Mouse (Mus musculus) stomach, postnatal 0 days (tissue): ENCODE measurements around the gene Ext2.

Experiments used
- CTCF ChIP-seq: IDR thresholded peaks from 2 replicates; pipeline ENCODE4 v1.5.1; 2016; ENCODE audit warnings: antibody characterized with exemption, low read depth, mild to moderate bottlenecking, moderate library complexity
- EP300 ChIP-seq: optimal IDR thresholded peaks from 2 replicates; pipeline ENCODE3; 2016; ENCODE audit warnings: antibody characterized with exemption

DNA sequence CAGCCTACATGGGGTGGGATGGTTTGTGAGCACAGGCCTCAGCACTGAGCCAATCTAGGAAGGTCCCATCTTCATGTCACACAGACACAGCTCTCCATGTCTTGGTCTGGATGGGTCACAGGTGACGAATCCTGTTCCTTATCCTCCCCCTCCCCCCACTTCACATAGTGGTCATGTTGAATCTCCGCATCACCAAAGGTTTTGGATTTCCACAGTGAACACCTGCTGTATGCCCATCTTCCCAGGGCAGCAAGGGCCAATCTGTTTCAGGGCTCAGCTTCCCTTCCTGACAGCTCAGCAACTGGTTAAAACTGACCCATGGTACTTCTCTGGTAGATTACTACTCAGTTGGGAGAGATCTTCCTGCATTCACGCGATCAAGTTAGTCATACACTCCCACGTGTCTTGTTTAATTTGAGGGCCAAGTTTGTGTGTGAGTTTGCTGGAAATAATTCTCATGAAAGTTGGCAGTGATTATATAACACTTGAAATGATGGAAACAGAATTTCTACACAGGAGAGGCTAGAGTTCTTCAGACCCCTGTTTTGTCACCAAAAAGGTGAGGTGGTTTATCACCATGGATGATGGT, 74.7 kb downstream of the Ext2 start:
- TF ChIP-seq CTCF (no peak), EP300 (no peak)
